Mouse (Mus musculus) kidney, embryonic 16.5 days (tissue): ENCODE measurements around the gene Olfr715b. TPM values are rescaled to one million over a fixed set of nuclear protein-coding genes. Genes with fewer than 3 reads are reported as not detected.
"Not testable (repeated sequence)": the region's sequence is repeated elsewhere in the genome, so short reads cannot be mapped to it uniquely, and the experiment has no call there.

Source experiments
- ATAC-seq: fragments of 200-750 bp; cut with Nextera tagmentation; 2 replicates; pipeline ENCODE4 v1.8.0; 2017; ENCODE audit warnings: moderate TSS enrichment; ENCODE audit not compliant: low FRiP score, low TSS enrichment
- H3K27ac ChIP-seq: fragments of 300-500 bp; sonication (generic); 2 replicates; pipeline ENCODE4 v1.5.1; 2014; ENCODE audit warnings: low read length
- H3K27me3 ChIP-seq: fragments of 300-500 bp; sonication (generic); 2 replicates; pipeline ENCODE4 v1.6.1; 2014; ENCODE audit warnings: low read length, control low read depth, mixed read lengths; ENCODE audit not compliant: insufficient read depth
- H3K36me3 ChIP-seq: fragments of 300-500 bp; sonication (generic); 2 replicates; pipeline ENCODE4 v1.6.1; 2014; ENCODE audit warnings: low read length, control low read depth, mixed read lengths; ENCODE audit not compliant: insufficient read depth
- H3K4me1 ChIP-seq: fragments of 300-500 bp; sonication (generic); 2 replicates; pipeline ENCODE4 v1.6.1; 2014; ENCODE audit warnings: low read length, control low read depth, mixed read lengths; ENCODE audit not compliant: insufficient read depth
- H3K4me2 ChIP-seq: fragments of 300-500 bp; sonication (generic); replicated peaks from 2 replicates; pipeline ENCODE4 v1.6.1; 2014; ENCODE audit warnings: low read depth, low read length
- H3K4me3 ChIP-seq: fragments of 300-500 bp; sonication (generic); 2 replicates; pipeline ENCODE4 v1.5.1; 2014; ENCODE audit warnings: mild to moderate bottlenecking, low read length
- H3K9ac ChIP-seq: fragments of 300-500 bp; sonication (generic); replicated peaks from 2 replicates; pipeline ENCODE4 v1.6.1; 2014; ENCODE audit warnings: low read length
- H3K9me3 ChIP-seq: fragments of 300-500 bp; sonication (generic); 2 replicates; pipeline ENCODE4 v1.6.1; 2016; ENCODE audit warnings: low read length, control low read depth
- WGBS: fragments of 180-500 bp; shearing (Covaris S2); extraction: QIAGEN DNeasy Blood & Tissue Kit; methylation state at CpG from one replicate; pipeline ENCODE4 v1.1.7; 2014; 5-methylcytosine and 5-hydroxymethylcytosine counted together
- polyA plus RNA-seq: library from polyadenylated mRNA; unstranded; fragments of >200 nt; fragmentation: Nextera tagmentation; extraction: Ambion mirVana; gene quantifications from 2 replicates; pipeline ENCODE4 v1.2.1, GENCODE M21; 2015

The Olfr715b gene
- polyA plus RNA-seq = not detected in 2 replicates

DNA sequence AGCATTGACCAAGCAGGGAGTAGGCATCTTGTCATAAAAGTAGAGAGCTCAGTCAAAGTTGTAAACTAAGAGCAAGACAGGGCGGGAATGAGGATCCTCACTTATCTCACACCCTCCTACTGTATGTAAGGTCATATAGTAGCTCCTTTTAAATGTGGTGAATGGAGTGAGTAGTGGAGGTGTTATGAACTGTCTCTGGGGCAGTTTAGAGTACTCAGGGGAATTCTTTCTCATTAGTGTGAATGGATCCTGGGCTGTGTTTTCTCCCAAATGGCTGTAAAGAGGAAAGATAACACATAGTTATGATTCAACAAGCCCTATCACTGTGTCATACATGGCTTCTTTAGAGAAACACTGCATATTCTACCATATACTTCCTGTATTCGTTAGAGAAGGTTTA, at the start of gene Olfr715b:
TSS of gene Olfr715b (minus strand) at position 101 of the 400 bp plus-strand sequence.
- not testable (repeated sequence) for H3K27me3 ChIP-seq, H3K9ac ChIP-seq, H3K9me3 ChIP-seq, H3K36me3 ChIP-seq, H3K4me3 ChIP-seq, H3K4me1 ChIP-seq, ATAC-seq, H3K4me2 ChIP-seq, H3K27ac ChIP-seq
- 73% methylated on average over 1 of the region's 2 CpGs for WGBS

DNA sequence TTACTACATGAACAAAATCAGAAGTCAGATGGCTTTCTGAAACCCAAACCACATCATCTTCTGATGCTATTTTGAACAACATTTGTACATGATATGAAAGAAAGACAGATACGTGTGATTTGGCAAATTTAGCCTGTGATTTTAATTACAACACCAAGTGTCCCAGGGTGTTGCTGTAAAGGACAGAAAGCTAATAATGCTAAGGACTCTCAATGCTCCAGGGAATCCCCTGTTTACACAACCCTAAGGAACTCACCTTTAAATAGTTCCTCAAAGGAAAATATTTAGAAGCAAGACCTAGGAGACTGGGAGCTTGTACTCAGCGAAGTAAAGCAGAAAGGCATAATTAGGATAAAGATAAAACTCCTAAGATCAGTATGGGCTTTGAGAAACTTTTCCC, 27.9 kb upstream of the Olfr715b start, which contains the start of gene Olfr716:
TSS of gene Olfr716 (plus strand) at position 301 of the 400 bp plus-strand sequence.
- H3K4me1 ChIP-seq, H3K36me3 ChIP-seq, H3K4me2 ChIP-seq, H3K4me3 ChIP-seq, H3K9me3 ChIP-seq, ATAC-seq, H3K27ac ChIP-seq, H3K9ac ChIP-seq, H3K27me3 ChIP-seq: not testable (repeated sequence)
- 68% methylated on average over 2 of the region's 2 CpGs for WGBS

DNA sequence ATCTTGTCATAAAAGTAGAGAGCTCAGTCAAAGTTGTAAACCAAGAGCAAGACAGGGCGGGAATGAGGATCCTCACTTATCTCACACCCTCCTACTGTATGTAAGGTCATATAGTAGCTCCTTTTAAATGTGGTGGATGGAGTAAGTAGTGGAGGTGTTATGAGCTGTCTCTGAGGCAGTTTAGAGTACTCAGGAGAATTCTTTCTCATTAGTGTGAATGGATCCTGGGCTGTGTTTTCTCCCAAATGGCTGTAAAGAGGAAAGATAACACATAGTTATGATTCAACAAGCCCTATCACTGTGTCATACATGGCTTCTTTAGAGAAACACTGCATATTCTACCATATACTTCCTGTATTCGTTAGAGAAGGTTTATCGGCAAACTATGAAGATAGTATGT, 20.8 kb upstream of the Olfr715b start, which contains the start of gene Olfr715:
TSS of gene Olfr715 (minus strand) at position 101 of the 400 bp plus-strand sequence.
- not testable (repeated sequence) for H3K36me3 ChIP-seq, ATAC-seq, H3K9ac ChIP-seq, H3K9me3 ChIP-seq, H3K4me1 ChIP-seq, H3K4me3 ChIP-seq, H3K4me2 ChIP-seq, H3K27ac ChIP-seq, H3K27me3 ChIP-seq
- WGBS = 79% methylated on average over 1 of the region's 3 CpGs

DNA sequence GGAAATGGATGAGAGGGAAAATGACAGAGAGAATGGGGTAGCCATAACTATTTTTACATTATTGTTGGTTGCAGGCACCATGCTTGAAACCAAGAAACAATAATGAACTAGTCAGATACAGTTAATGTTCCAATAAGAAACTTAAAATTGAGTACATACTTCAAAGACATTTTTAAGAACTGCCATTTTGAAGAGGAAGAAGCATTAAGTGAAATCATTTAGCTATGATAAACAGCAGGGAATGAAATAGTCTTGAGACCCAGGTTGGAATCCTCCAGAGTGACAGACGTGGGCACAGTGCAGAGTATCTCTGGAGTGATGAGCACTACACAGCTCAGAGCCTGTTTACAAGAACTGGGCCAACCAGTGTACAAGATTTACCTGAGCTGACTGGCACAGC, 17.2 kb downstream of the Olfr715b start, which contains the start of gene Olfr17:
TSS of gene Olfr17 (plus strand) at position 301 of the 400 bp plus-strand sequence.
- Histone ChIP-seq H3K4me1 (no peaks in the 10 kb centered on the region), H3K9me3 (no peaks in the 10 kb centered on the region), H3K36me3 (no peaks in the 10 kb centered on the region), H3K27ac (no peak within 1 kb of the TSS), H3K27me3 (no peaks in the 10 kb centered on the region), H3K9ac (no peak within 1 kb of the TSS), H3K4me3 (no peak within 1 kb of the TSS), H3K4me2 (no peak within 1 kb of the TSS)
- WGBS = 52% methylated on average over 1 of the region's 1 CpGs
- no peak for ATAC-seq

DNA sequence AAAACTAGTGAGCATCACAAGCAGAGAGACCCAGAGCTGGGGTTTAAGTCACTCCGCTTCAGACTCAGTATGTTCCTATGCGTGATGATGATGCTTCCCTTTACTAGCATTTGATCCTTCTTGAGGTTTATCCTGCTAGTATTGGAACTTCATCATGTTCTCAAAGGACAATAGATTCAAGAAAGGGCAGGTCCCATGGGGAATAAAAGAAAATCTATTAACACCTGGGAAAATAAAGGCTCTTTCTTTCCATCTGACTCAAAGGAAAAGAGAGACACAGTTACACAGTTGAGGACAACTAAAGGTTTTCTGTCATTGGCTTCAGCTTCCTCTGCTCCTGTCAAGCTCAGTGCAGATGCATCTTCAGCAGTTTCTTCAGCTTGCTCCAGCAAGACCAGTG, 39.5 kb downstream of the Olfr715b start, which contains the start of gene Olfr714:
TSS of gene Olfr714 (plus strand) at position 301 of the 400 bp plus-strand sequence.
- Histone ChIP-seq H3K4me3 (no peak within 1 kb of the TSS), H3K27ac (no peak within 1 kb of the TSS), H3K9me3 (no peaks in the 10 kb centered on the region), H3K9ac (no peak within 1 kb of the TSS), H3K4me2 (no peak within 1 kb of the TSS), H3K36me3 (no peaks in the 10 kb centered on the region), H3K4me1 (no peaks in the 10 kb centered on the region), H3K27me3 (no peaks in the 10 kb centered on the region)
- no peak for ATAC-seq
- WGBS = 87% methylated on average over 2 of the region's 2 CpGs

Other genes with a start within 250 kb of the Olfr715b start
- not detected in 2 replicates for gene Olfr704, start 247.2 kb downstream of the Olfr715b start, polyA plus RNA-seq
- not detected in 2 replicates for gene Olfr705, start 233.5 kb downstream of the Olfr715b start, polyA plus RNA-seq
- not detected in 2 replicates for gene Olfr706, start 222.2 kb downstream of the Olfr715b start, polyA plus RNA-seq
- gene Olfr707, start 209.1 kb downstream of the Olfr715b start, polyA plus RNA-seq = not detected in 2 replicates
- gene Olfr1532-ps1, start 202.4 kb downstream of the Olfr715b start, polyA plus RNA-seq = not detected in 2 replicates
- gene Olfr709-ps1, start 178.2 kb downstream of the Olfr715b start, polyA plus RNA-seq = not detected in 2 replicates
- gene Olfr710, start 162.1 kb downstream of the Olfr715b start, polyA plus RNA-seq = not detected in 2 replicates
- gene Olfr6, start 146.4 kb downstream of the Olfr715b start, polyA plus RNA-seq = not detected in 2 replicates
- not detected in 2 replicates for gene Olfr711, start 134.9 kb downstream of the Olfr715b start, polyA plus RNA-seq
- not detected in 2 replicates for gene Olfr2, start 104.3 kb downstream of the Olfr715b start, polyA plus RNA-seq
- gene Olfr713, start 79.2 kb downstream of the Olfr715b start, polyA plus RNA-seq = not detected in 2 replicates
- not detected in 2 replicates for gene Olfr714, start 39.4 kb downstream of the Olfr715b start, polyA plus RNA-seq
- gene Olfr17, start 17.1 kb downstream of the Olfr715b start, polyA plus RNA-seq = not detected in 2 replicates
- not detected in 2 replicates for gene Olfr715, start 20.7 kb upstream of the Olfr715b start, polyA plus RNA-seq
- not detected in 2 replicates for gene Olfr716, start 28.0 kb upstream of the Olfr715b start, polyA plus RNA-seq
- not detected in 2 replicates for gene Nlrp14, start 56.6 kb upstream of the Olfr715b start, polyA plus RNA-seq
- not detected in 2 replicates for gene Rbmxl2, start 99.1 kb upstream of the Olfr715b start, polyA plus RNA-seq